Mouse (Mus musculus) lung, postnatal 4 days (tissue): ENCODE data around the gene Ptprcap.

Experiments
- DNase-seq, 2 experiments: peaks; one replicate each; pipeline ENCODE4 v3.0.0; 2021

The Ptprcap gene

GRCm38 (mm10) chr19:4169378-4169784 is 16.0 kb downstream of the Ptprcap start:
- peak; percentile 100 for DNase-seq

GRCm38 (mm10) chr19:4169810-4170209 is 16.4 kb downstream of the Ptprcap start:
- no peak for DNase-seq

GRCm38 (mm10) chr19:4170723-4171392 is 17.5 kb downstream of the Ptprcap start:
- no peak for DNase-seq

- peak; percentile 51 to 81 for DNase-seq
Measured at GRCm38 (mm10) chr19:4171393-4172290, 18.2 kb downstream of the Ptprcap start.

- no peak for DNase-seq
Measured at GRCm38 (mm10) chr19:4172925-4173324, 19.5 kb downstream of the Ptprcap start.

GRCm38 (mm10) chr19:4175368-4175947 is 22.1 kb downstream of the Ptprcap start, which contains the start of gene Carns1:
Gene Carns1 (minus strand): TSS chr19:4175479.
- DNase-seq, result peak; percentile 52 to 64

- no peak for DNase-seq
Measured at GRCm38 (mm10) chr19:4180411-4180810, 27.0 kb downstream of the Ptprcap start.

- peak; percentile 75 to 77 for DNase-seq
Measured at GRCm38 (mm10) chr19:4181892-4182291, 28.5 kb downstream of the Ptprcap start.

GRCm38 (mm10) chr19:4183689-4184088 is 30.3 kb downstream of the Ptprcap start:
- no peak for DNase-seq

- DNase-seq, result peak; percentile 44 to 55
Measured at GRCm38 (mm10) chr19:4184976-4185975, 31.9 kb downstream of the Ptprcap start.

- DNase-seq, result no peak
Measured at GRCm38 (mm10) chr19:4187303-4187702, 33.9 kb downstream of the Ptprcap start.

GRCm38 (mm10) chr19:4189051-4189620 is 35.7 kb downstream of the Ptprcap start:
- no peak for DNase-seq

GRCm38 (mm10) chr19:4190831-4191334 is 37.5 kb downstream of the Ptprcap start, which contains the start of gene Tbc1d10c:
Gene Tbc1d10c (minus strand): TSS chr19:4191284.
- peak; percentile 71 to 82 for DNase-seq

GRCm38 (mm10) chr19:4191528-4192250 is 38.3 kb downstream of the Ptprcap start, which contains the start of gene Ppp1ca:
Gene Ppp1ca (plus strand): TSS chr19:4192065.
- peak; percentile 97 to 98 for DNase-seq

GRCm38 (mm10) chr19:4192251-4192985 is 39.0 kb downstream of the Ptprcap start:
- no peak for DNase-seq

GRCm38 (mm10) chr19:4193129-4193528 is 39.7 kb downstream of the Ptprcap start:
- DNase-seq, result no peak

- no peak for DNase-seq
Measured at GRCm38 (mm10) chr19:4194021-4194724, 40.8 kb downstream of the Ptprcap start.

- DNase-seq, result no peak
Measured at GRCm38 (mm10) chr19:4194776-4195650, 41.6 kb downstream of the Ptprcap start.
